Mouse (Mus musculus) urinary bladder, adult 2 months (tissue): ENCODE measurements at regions not wholly inside any gene's neighbourhood (a gene's known extent, or its start where the extent isn't known, plus 50 kb on each side); places are given as distances from the start of the nearest gene placed in this dataset.
A peak's percentile ranks its signal among the peaks of the same experiment; 100 is the strongest.

ENCODE experiments used
- DNase-seq: peaks from one replicate; pipeline ENCODE4 v3.0.0; 2022; ENCODE audit warnings: low spot score

DNA sequence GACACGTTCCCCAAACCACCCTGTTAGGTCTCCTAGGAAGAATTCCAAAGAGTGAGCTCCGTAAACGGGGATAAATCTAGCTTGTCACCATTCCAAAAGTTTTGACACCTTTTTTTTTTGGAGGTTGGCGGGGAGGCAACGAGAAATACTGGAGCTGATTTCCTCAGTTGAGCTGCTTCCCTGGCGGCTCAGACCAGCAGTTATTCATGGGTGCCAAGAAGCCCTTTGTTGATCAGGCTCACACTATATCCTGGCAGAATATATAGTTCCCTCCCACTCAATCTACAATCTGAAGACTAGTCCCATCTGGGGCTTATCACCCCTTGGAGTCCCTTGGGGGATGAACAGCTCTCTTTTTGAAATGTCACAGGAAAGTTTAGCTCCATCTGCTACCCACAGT is 77.5 kb upstream of the Tiam2 start:
- DNase-seq: no peak

DNA sequence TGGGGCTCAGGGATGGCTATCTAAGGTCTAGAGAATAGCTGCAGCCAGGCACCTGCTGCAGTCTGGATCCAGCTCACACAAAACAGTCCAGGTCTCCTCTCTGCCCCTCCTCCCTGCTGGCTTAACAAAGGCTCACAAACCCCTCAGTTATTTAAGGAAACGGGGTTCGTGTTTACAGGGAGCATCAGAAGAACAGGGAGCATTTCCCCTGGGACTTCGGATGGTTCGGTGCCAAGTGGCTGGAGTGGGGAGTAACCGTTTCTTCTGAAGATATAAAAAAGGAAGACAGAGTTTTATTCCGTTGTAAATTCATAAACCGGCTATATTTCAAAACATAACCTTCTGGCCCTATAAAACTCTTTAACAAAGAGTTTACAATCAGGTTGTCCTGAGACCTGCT is 77.1 kb upstream of the Tiam2 start:
- no peak for DNase-seq

DNA sequence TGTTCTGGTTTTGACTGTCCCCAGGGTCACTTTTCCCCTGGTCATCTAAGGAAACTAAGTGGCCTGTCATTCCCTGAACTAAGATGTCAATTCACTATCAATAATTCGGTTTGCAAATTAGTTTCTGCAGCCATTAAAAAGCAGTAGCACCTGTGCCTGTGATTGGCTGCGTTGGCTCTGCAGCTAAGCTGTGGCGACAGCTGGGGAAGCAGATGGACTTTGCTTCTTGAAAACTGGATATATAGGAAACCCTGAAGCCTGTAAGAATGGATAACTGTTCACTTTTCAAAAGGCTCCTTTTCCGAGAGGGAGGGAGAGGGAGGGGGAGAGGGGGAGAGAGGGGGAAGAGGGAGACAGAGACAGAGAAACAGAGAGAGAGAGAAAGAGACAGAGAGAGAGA is 75.2 kb upstream of the Tiam2 start:
- no peak for DNase-seq

DNA sequence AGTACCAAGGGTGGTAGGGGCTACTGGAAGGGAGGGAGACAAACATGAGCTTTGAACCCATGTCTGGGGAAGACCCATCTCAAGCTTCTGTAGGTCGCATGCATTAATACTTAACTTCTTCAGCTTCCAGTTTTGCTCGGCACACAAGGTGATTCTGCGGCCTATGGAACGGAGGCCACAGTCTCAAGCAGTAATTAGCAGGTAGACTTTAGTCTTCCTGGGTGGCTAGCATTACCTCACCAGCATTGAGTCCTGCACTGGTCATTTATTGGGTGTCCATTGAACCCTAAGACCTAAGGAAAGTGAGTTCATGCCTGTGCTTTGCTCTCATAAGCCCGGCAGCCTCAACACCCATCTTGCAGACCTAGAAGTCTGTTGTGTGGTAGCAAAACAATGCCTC is 74.4 kb upstream of the Tiam2 start:
- DNase-seq: no peak

DNA sequence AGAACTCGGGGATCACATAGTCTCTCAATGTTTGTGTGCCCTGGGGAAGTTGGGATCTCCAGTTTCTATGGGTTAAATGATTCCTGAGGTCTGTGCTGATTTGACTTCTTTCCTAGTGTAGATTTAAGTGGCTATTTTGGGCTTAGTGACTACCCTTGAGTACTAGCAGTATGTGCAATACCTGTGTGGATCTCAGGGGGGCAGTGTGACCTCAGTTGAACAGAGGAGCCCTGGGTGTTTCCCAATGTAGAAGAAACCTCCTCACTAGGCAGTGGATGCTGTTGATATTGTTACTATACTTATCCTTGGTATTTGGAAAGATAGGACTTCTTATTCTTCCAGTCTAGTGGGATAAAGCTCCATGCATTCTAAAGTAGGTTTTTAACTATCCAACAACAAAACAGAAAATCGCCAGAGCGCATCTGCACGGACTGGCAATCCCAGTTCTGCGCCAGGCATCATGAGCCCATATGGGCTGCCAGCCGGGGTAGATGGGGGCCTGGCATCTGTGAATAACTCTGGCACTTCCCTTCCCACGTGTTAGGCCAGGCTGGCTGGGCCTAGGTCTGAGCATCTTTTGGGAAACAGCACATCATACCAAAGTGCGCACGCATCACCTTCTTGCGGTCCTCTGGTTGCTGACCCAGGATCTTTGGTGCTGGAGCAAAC is 72.7 kb upstream of the Tiam2 start:
- DNase-seq: no peak

DNA sequence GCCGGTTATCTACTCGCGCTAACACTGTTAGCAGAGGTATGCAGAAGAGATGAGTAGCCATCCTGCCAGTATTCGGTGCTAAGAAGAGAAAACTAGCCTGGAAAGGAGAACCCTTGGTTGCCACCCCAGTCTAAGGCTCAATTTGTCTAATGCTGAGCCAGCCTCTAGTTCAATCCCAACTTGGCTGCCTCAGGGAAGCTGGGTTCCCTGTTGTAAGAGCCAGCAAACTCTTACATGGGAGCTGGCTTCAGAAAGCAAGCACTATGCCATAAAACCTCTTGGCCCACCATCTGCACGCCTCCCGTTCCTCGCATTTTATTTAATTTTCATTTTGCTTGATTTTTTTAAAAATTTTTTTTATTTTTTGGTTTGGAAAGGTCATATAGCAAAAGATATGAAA is 69.6 kb upstream of the Tiam2 start:
- DNase-seq: no peak

DNA sequence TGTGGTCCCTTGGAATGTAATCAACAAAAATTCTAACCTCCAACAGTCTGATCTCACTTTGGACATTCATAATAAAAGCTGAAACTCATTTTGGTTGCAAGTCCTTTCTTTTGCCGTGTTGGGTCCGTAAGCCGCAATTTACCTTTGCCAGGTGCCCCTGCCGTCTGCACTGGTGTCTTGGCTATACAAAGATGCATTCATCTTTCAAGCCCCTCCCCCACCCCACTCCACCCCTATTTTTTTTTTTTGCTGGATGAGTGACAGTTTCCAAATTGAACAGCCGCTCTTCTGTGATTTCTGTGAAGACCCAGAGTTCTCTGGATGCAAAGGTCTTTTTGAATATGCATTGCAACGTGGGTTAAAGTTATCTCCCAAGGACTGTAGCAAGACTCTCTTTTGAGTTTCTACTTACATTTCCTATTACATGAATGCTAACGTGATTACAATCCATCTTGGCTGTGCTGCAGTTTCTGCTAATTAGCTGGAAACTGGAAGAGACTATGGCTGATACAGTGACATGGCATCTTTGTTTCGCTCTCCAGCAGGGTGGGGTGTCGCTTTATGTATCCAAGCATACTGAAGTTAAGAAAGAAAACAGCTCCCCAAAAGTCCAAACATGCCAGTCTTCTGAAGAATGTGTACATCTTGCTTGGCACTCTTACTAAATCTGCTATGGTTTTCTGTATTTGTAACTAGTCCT is 67.4 kb upstream of the Tiam2 start:
- no peak for DNase-seq

DNA sequence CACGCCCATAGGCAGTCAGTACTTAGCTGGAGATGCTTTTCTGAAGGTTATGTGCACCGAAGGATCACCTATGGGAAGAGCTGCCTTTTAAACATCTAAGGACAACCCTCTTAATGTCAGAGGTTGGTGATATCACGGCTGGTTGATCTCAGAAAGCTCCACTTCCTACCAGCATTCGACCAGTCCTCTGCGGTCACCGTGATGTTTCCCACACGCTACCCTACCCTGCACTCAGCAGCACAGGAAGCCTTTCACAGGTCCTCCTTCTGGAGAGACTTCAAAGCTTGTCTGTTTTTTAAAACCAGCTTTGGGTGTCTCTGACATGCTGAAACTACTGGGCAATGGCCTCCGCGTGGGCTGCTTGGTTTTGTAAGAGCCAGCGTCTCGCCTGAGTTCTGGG is 65.6 kb upstream of the Tiam2 start:
- no peak for DNase-seq

DNA sequence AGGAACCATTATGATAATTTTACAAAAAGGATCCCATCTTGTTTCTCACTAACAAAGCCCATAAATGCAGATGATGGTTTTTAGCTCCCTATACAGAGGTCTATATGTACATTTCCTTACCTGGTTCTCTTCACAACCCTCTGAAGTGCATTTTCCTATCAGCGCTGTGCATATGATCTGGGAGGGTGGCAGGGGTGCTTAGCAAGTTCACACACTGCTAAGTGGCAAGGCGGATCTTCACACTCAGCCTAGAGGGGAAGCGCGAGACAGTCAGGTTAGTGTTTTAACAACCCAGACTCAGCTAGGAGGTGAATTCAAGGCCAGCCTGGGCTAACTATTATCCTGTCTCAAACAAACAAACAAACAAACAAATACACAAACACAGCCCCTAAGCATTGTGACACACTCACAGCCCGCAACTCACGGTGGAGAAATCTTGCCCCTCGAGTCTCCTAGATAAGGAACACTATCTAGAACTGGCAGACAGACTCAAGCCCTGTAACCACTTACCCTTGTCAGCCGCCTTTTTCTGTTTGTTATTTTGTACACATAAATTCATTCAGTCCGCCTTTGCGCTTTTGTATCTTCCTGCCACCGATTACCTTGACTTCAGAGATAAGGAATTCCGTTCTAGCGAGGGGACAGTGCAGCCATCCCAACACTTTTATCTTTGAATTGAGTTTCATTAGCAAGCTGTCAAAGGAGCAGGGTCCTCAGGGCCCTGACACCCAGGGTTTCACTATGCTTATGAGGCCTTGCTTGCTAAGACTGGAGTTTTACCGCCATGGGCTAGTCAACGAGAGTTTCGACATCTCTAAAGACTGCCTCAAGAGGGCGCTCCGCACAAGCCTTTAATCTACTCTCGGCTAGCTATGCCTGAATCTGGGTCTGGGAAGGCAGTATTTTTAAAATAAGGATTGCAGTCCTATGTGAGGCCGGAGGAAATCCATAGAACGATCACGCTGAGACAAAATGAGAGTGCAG is 53.0 kb upstream of the Tiam2 start:
- peak; percentile 63 for DNase-seq

DNA sequence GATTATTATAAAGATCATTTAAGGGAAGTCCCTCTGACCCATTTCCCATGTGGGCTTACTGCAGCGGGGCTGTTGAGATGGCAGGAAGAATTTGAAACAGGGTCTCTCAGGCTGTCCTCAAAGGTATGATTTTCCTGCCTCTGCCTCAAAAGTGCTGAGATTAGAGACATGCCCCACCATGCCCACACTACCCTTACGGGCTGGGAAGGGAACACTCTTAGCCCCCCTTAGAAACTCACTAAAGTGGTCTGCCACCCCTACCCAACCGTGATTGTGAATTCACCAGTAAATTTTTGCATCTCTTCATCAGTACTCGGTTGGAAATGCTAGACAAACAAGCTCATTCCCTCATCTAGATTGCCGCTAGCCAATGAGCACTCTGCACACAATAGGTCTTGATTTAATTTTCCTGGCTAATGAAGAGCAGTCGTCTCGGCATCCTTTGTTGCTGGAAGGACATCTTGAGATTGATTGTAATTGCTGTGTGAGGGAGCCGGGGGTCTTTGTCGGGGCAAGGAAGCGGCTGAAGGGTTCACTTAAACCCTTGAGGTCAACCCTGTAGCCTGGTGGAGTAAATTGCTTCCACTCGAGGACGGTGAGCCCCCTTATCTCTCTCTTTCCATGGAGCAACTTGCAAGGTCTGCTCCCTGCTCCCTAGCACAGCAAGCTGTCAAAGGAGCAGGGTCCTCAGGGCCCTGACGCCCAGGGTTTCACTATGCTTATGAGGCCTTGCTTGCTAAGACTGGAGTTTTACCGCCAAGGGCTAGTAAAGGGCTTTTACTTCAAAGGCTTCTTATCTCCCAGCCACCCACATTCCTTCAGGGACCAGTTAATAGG is 51.7 kb upstream of the Tiam2 start:
- DNase-seq: no peak
